Mouse (Mus musculus): ENCODE measurements around the gene Gm7534. TPM values are rescaled to one million over a fixed set of nuclear protein-coding genes. Genes with fewer than 3 reads are reported as not detected.
"Not testable (repeated sequence)": the region's sequence is repeated elsewhere in the genome, so short reads cannot be mapped to it uniquely, and the experiment has no call there.

Gene Gm7534
- polyA plus RNA-seq, 1 experiment from 2014 or later: 0.08 TPM

DNA sequence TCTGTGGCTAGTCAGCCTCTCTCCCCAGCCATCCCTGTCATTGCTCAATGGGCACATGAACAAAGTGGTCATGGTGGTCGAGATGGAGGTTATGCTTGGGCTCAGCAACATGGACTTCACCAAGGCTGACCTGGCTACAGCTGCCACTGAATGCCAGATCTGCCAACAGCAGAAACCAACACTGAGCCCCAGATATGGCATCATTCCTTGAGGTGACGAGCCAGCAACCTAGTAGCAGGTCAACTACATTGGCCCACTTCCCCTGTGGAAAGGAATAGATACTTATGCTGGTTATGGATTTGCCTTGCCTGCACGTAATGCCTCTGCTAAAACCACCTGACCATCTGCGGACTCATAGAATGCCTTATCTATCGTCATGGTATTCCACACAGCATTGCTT lies 58.5 kb downstream of the Gm7534 start:
- not testable (repeated sequence) for DNase-seq (ENCODE audit: low spot score)

Other genes starting within 250 kb of the Gm7534 start
- gene Hmgn2, start 234.4 kb downstream of the Gm7534 start, polyA plus RNA-seq (2015; fragmentation: Nextera tagmentation; extraction: Ambion mirVana): 2,843 and 2,903 TPM in 2 replicates
- 26.2 and 29.8 TPM in 2 replicates for gene Dhdds, start 202.1 kb downstream of the Gm7534 start, polyA plus RNA-seq (2015; fragmentation: Nextera tagmentation; extraction: Ambion mirVana)
- 0.04 and 0.13 TPM in 2 replicates for gene Lin28a, start 184.2 kb downstream of the Gm7534 start, polyA plus RNA-seq (2015; fragmentation: Nextera tagmentation; extraction: Ambion mirVana)
- 0.57 and 0.60 TPM in 2 replicates for gene Zfp683, start 149.2 kb downstream of the Gm7534 start, polyA plus RNA-seq (2015; fragmentation: Nextera tagmentation; extraction: Ambion mirVana)
- gene Crybg2, start 142.2 kb downstream of the Gm7534 start, polyA plus RNA-seq (2015; fragmentation: Nextera tagmentation; extraction: Ambion mirVana): 6.1 and 6.4 TPM in 2 replicates
- 1,124 and 1,206 TPM in 2 replicates for gene Cd52, start 107.9 kb downstream of the Gm7534 start, polyA plus RNA-seq (2015; fragmentation: Nextera tagmentation; extraction: Ambion mirVana)
- gene Ubxn11, start 100.4 kb downstream of the Gm7534 start, polyA plus RNA-seq (2015; fragmentation: Nextera tagmentation; extraction: Ambion mirVana): 15.1 and 15.2 TPM in 2 replicates
- 1,143 and 1,161 TPM in 2 replicates for gene Sh3bgrl3, start 74.2 kb downstream of the Gm7534 start, polyA plus RNA-seq (2015; fragmentation: Nextera tagmentation; extraction: Ambion mirVana)
- 171 and 178 TPM in 2 replicates for gene Cep85, start 15.9 kb downstream of the Gm7534 start, polyA plus RNA-seq (2015; fragmentation: Nextera tagmentation; extraction: Ambion mirVana)
- 0.10 TPM in 1 of 2 replicates, not detected in the other for gene Catsper4, start 24.4 kb upstream of the Gm7534 start, polyA plus RNA-seq (2015; fragmentation: Nextera tagmentation; extraction: Ambion mirVana)
- gene Cnksr1, start 35.4 kb upstream of the Gm7534 start, polyA plus RNA-seq (2015; fragmentation: Nextera tagmentation; extraction: Ambion mirVana): 2.2 and 2.5 TPM in 2 replicates
- gene E130218I03Rik, start 40.7 kb upstream of the Gm7534 start, polyA plus RNA-seq (2015; fragmentation: Nextera tagmentation; extraction: Ambion mirVana): 0.54 and 0.69 TPM in 2 replicates
- 27.4 and 28.3 TPM in 2 replicates for gene Zfp593, start 42.6 kb upstream of the Gm7534 start, polyA plus RNA-seq (2015; fragmentation: Nextera tagmentation; extraction: Ambion mirVana)
- gene Gm30191, start 43.9 kb upstream of the Gm7534 start, polyA plus RNA-seq (2015; fragmentation: Nextera tagmentation; extraction: Ambion mirVana): 0.22 TPM in 1 of 2 replicates, not detected in the other
- 3.5 and 4.4 TPM in 2 replicates for gene Grrp1, start 51.1 kb upstream of the Gm7534 start, polyA plus RNA-seq (2015; fragmentation: Nextera tagmentation; extraction: Ambion mirVana)
- gene Pdik1l, start 84.9 kb upstream of the Gm7534 start, polyA plus RNA-seq (2015; fragmentation: Nextera tagmentation; extraction: Ambion mirVana): 18.3 and 21.9 TPM in 2 replicates
- 1.1 and 1.3 TPM in 2 replicates for gene Trim63, start 112.1 kb upstream of the Gm7534 start, polyA plus RNA-seq (2015; fragmentation: Nextera tagmentation; extraction: Ambion mirVana)
- gene Slc30a2, start 140.2 kb upstream of the Gm7534 start, polyA plus RNA-seq (2015; fragmentation: Nextera tagmentation; extraction: Ambion mirVana): 0.17 and 0.40 TPM in 2 replicates
- 2.9 and 3.3 TPM in 2 replicates for gene Extl1, start 180.8 kb upstream of the Gm7534 start, polyA plus RNA-seq (2015; fragmentation: Nextera tagmentation; extraction: Ambion mirVana)
- gene Pafah2, start 193.3 kb upstream of the Gm7534 start, polyA plus RNA-seq (2015; fragmentation: Nextera tagmentation; extraction: Ambion mirVana): 4.6 and 5.3 TPM in 2 replicates